Comparison of ENCODE assay signal across 8 mouse cellular contexts in genomic region chr10:80412656-80413541, GRCm38 (mm10). TPM values are rescaled to one million over a fixed set of nuclear protein-coding genes. Genes with fewer than 3 reads are reported as not detected.
DNase-seq lines count a peak whose midpoint lies in the region; ATAC-seq and TF ChIP-seq lines count a peak whose summit lies in the region.

No protein-coding gene starts in this region.

- H3K27me3 ChIP-seq in midbrain, embryonic 16.5 days (ENCODE audit: control insufficient read depth, insufficient read depth, low read depth, low read length) = no peaks in the 10 kb centered on the region
- no peaks in the 10 kb centered on the region for H3K27me3 ChIP-seq in midbrain, embryonic 11.5 days (ENCODE audit: control insufficient read depth, insufficient read depth, low read length)
- no peaks in the 10 kb centered on the region for H3K27me3 ChIP-seq in heart, embryonic 16.5 days (ENCODE audit: control insufficient read depth, insufficient read depth, low read length)
- no peaks in the 10 kb centered on the region for H3K27me3 ChIP-seq in stomach, postnatal 0 days (ENCODE audit: control insufficient read depth, insufficient read depth, low read length)

- H3K36me3 ChIP-seq in midbrain, embryonic 16.5 days (ENCODE audit: control insufficient read depth, insufficient read depth, low read length) = peaks cover 68% of the 10 kb centered on the region
- H3K36me3 ChIP-seq in midbrain, embryonic 11.5 days (ENCODE audit: control insufficient read depth, insufficient read depth, low read length) = peaks cover 61% of the 10 kb centered on the region
- H3K36me3 ChIP-seq in heart, embryonic 16.5 days (ENCODE audit: control insufficient read depth, insufficient read depth) = peaks cover 59% of the 10 kb centered on the region
- peaks cover 60% of the 10 kb centered on the region for H3K36me3 ChIP-seq in stomach, postnatal 0 days (ENCODE audit: control insufficient read depth, insufficient read depth, low read length)

- DNase-seq in midbrain, embryonic 11.5 days (ENCODE audit: low spot score, missing footprints) = no peak
- DNase-seq in cerebellum, postnatal 10 days = peak; percentile 94 to 97
- peak; percentile 34 to 72 for DNase-seq in left cerebral cortex, adult 8-10 months (ENCODE audit: low spot score in 2 of 2)
- DNase-seq in stomach, postnatal 0 days (ENCODE audit: low spot score) = peak; percentile 53
- DNase-seq in spleen, adult 18-20 months = no peak
- DNase-seq in urinary bladder, adult 2 months (ENCODE audit: low spot score) = no peak

- 0 out of 2 replicates have a peak, but pooled peaks have one; percentile 6 for ATAC-seq in midbrain, embryonic 16.5 days
- no peak for ATAC-seq in midbrain, embryonic 11.5 days (ENCODE audit: low FRiP score)
- peak; percentile 43 for ATAC-seq in heart, embryonic 16.5 days (replicated peaks; ENCODE audit: extremely low read depth, insufficient read depth, low FRiP score)
- peak; percentile 9; the same call in 1 of the 2 replicates for ATAC-seq in stomach, postnatal 0 days (ENCODE audit: low FRiP score, low TSS enrichment)

- TF ChIP-seq EP300 in stomach, postnatal 0 days (optimal IDR thresholded peaks at IDR 0.05) = no peak

- H3K27ac ChIP-seq in midbrain, embryonic 16.5 days (ENCODE audit: low read length) = peak overlapping the region; percentile 48; the same call in 1 of the 2 replicates
- no peak overlapping the region for H3K27ac ChIP-seq in midbrain, embryonic 11.5 days (ENCODE audit: low read depth, low read length)
- peak overlapping the region; percentile 70 for H3K27ac ChIP-seq in heart, embryonic 16.5 days (ENCODE audit: low read length)
- H3K27ac ChIP-seq in stomach, postnatal 0 days (replicated peaks) = peak overlapping the region; percentile 45

- no peak overlapping the region for H3K4me2 ChIP-seq in midbrain, embryonic 16.5 days (ENCODE audit: low read length)
- H3K4me2 ChIP-seq in midbrain, embryonic 11.5 days = no peak overlapping the region
- no peak overlapping the region for H3K4me2 ChIP-seq in heart, embryonic 16.5 days (ENCODE audit: low read depth, low read length)
- no peak overlapping the region for H3K4me2 ChIP-seq in stomach, postnatal 0 days (replicated peaks; ENCODE audit: low read depth)

- no peaks in the 10 kb centered on the region for H3K4me1 ChIP-seq in midbrain, embryonic 16.5 days (ENCODE audit: control insufficient read depth, insufficient read depth, low read length)
- H3K4me1 ChIP-seq in midbrain, embryonic 11.5 days (ENCODE audit: control insufficient read depth, insufficient read depth, low read length) = no peaks in the 10 kb centered on the region
- 0 out of 2 replicates have a peak, but pooled peaks cover 4% of the 10 kb centered on the region for H3K4me1 ChIP-seq in heart, embryonic 16.5 days (ENCODE audit: control insufficient read depth, insufficient read depth, low read length)
- no peaks in the 10 kb centered on the region for H3K4me1 ChIP-seq in stomach, postnatal 0 days (replicated peaks; ENCODE audit: control insufficient read depth, insufficient read depth)

- no peak for TF ChIP-seq CTCF in stomach, postnatal 0 days (IDR thresholded peaks at IDR 0.05; ENCODE audit: low read depth)

- H3K9me3 ChIP-seq in midbrain, embryonic 16.5 days (replicated peaks; ENCODE audit: control insufficient read depth, low read length, poor library complexity, severe bottlenecking) = no peaks in the 10 kb centered on the region
- no peaks in the 10 kb centered on the region for H3K9me3 ChIP-seq in midbrain, embryonic 11.5 days (ENCODE audit: control insufficient read depth, low read length)
- H3K9me3 ChIP-seq in heart, embryonic 16.5 days (replicated peaks; ENCODE audit: control insufficient read depth, low read length) = no peaks in the 10 kb centered on the region
- H3K9me3 ChIP-seq in stomach, postnatal 0 days (ENCODE audit: control insufficient read depth, low read length) = no peaks in the 10 kb centered on the region

- 78% methylated on average over 43 of the region's 44 CpGs for WGBS in midbrain, embryonic 16.5 days
- WGBS in midbrain, embryonic 11.5 days = 91% methylated on average over 44 of the region's 44 CpGs
- 83% methylated on average over 44 of the region's 44 CpGs for WGBS in heart, embryonic 16.5 days
- 73% methylated on average over 43 of the region's 44 CpGs for WGBS in stomach, postnatal 0 days

- H3K4me3 ChIP-seq in midbrain, embryonic 16.5 days (ENCODE audit: low read depth, low read length) = no peak overlapping the region
- H3K4me3 ChIP-seq in midbrain, embryonic 11.5 days (ENCODE audit: low read depth, low read length) = no peak overlapping the region
- no peak overlapping the region for H3K4me3 ChIP-seq in heart, embryonic 16.5 days (ENCODE audit: low read length)
- no peak overlapping the region for H3K4me3 ChIP-seq in stomach, postnatal 0 days (ENCODE audit: low read depth, low read length)

- H3K9ac ChIP-seq in midbrain, embryonic 16.5 days (ENCODE audit: low read depth, low read length) = no peak overlapping the region
- no peak overlapping the region for H3K9ac ChIP-seq in midbrain, embryonic 11.5 days (ENCODE audit: low read length)
- no peak overlapping the region for H3K9ac ChIP-seq in heart, embryonic 16.5 days (ENCODE audit: low read length)
- no peak overlapping the region for H3K9ac ChIP-seq in stomach, postnatal 0 days (ENCODE audit: low read length)

RNA-seq across cellular contexts. Expression of gene Uqcr11, which starts 6.3 kb away (rescaled TPM):
- 455 and 532 TPM in 2 replicates for polyA plus RNA-seq in midbrain, embryonic 16.5 days (2015; fragmentation: Nextera tagmentation; extraction: Ambion mirVana)
- 404 and 476 TPM in 2 replicates for polyA plus RNA-seq in midbrain, embryonic 11.5 days (2014; fragmentation: Nextera tagmentation; extraction: Ambion mirVana)
- 1,492 and 1,877 TPM in 2 replicates for polyA plus RNA-seq in heart, embryonic 16.5 days (2015; fragmentation: Nextera tagmentation; extraction: Ambion mirVana)
- total RNA-seq in left cerebral cortex, adult 8-10 months (2022) = 100 to 1,000 TPM; 332 to 408 (median 366) TPM
- 859 and 899 TPM in 2 replicates for polyA plus RNA-seq in stomach, postnatal 0 days (2015; fragmentation: Nextera tagmentation; extraction: Ambion mirVana)
- 883 and 983 TPM in 2 replicates for polyA plus RNA-seq in urinary bladder, adult 2 months (2012; rRNA removed)

RNA-seq across cellular contexts. Expression of gene Mbd3, which starts 13.5 kb away (rescaled TPM):
- polyA plus RNA-seq in midbrain, embryonic 16.5 days (2015; fragmentation: Nextera tagmentation; extraction: Ambion mirVana) = 174 and 188 TPM in 2 replicates
- polyA plus RNA-seq in midbrain, embryonic 11.5 days (2014; fragmentation: Nextera tagmentation; extraction: Ambion mirVana) = 222 and 252 TPM in 2 replicates
- polyA plus RNA-seq in heart, embryonic 16.5 days (2015; fragmentation: Nextera tagmentation; extraction: Ambion mirVana) = 136 and 155 TPM in 2 replicates
- total RNA-seq in left cerebral cortex, adult 8-10 months (2022) = 100 to 1,000 TPM; 146 to 152 (median 149) TPM
- 81.1 and 82.9 TPM in 2 replicates for polyA plus RNA-seq in stomach, postnatal 0 days (2015; fragmentation: Nextera tagmentation; extraction: Ambion mirVana)
- 112 and 119 TPM in 2 replicates for polyA plus RNA-seq in urinary bladder, adult 2 months (2012; rRNA removed)

RNA-seq across cellular contexts. Expression of gene Tcf3, which starts 20.5 kb away (rescaled TPM):
- polyA plus RNA-seq in midbrain, embryonic 16.5 days (2015; fragmentation: Nextera tagmentation; extraction: Ambion mirVana) = 30.2 and 35.2 TPM in 2 replicates
- polyA plus RNA-seq in midbrain, embryonic 11.5 days (2014; fragmentation: Nextera tagmentation; extraction: Ambion mirVana) = 135 and 154 TPM in 2 replicates
- polyA plus RNA-seq in heart, embryonic 16.5 days (2015; fragmentation: Nextera tagmentation; extraction: Ambion mirVana) = 41.9 and 47.0 TPM in 2 replicates
- total RNA-seq in left cerebral cortex, adult 8-10 months (2022) = 10 to 100 TPM; 27.7 to 32.6 (median 31.4) TPM
- 30.9 and 37.0 TPM in 2 replicates for polyA plus RNA-seq in stomach, postnatal 0 days (2015; fragmentation: Nextera tagmentation; extraction: Ambion mirVana)
- polyA plus RNA-seq in urinary bladder, adult 2 months (2012; rRNA removed) = 29.7 and 35.4 TPM in 2 replicates

RNA-seq across cellular contexts. Expression of gene Mex3d, which starts 25.4 kb away (rescaled TPM):
- 13.6 and 15.0 TPM in 2 replicates for polyA plus RNA-seq in midbrain, embryonic 16.5 days (2015; fragmentation: Nextera tagmentation; extraction: Ambion mirVana)
- 11.8 and 12.4 TPM in 2 replicates for polyA plus RNA-seq in midbrain, embryonic 11.5 days (2014; fragmentation: Nextera tagmentation; extraction: Ambion mirVana)
- 2.8 TPM in 2 replicates for polyA plus RNA-seq in heart, embryonic 16.5 days (2015; fragmentation: Nextera tagmentation; extraction: Ambion mirVana)
- total RNA-seq in left cerebral cortex, adult 8-10 months (2022) = 10 to 100 TPM; 18.9 to 20.3 (median 19.6) TPM
- polyA plus RNA-seq in stomach, postnatal 0 days (2015; fragmentation: Nextera tagmentation; extraction: Ambion mirVana) = 4.1 and 4.5 TPM in 2 replicates
- polyA plus RNA-seq in urinary bladder, adult 2 months (2012; rRNA removed) = 11.2 and 11.5 TPM in 2 replicates

RNA-seq across cellular contexts. Expression of gene Plk5, which starts 56.6 kb away (rescaled TPM):
- 9.6 and 11.0 TPM in 2 replicates for polyA plus RNA-seq in midbrain, embryonic 16.5 days (2015; fragmentation: Nextera tagmentation; extraction: Ambion mirVana)
- 0.05 and 0.22 TPM in 2 replicates for polyA plus RNA-seq in midbrain, embryonic 11.5 days (2014; fragmentation: Nextera tagmentation; extraction: Ambion mirVana)
- 0.07 and 0.14 TPM in 2 replicates for polyA plus RNA-seq in heart, embryonic 16.5 days (2015; fragmentation: Nextera tagmentation; extraction: Ambion mirVana)
- total RNA-seq in left cerebral cortex, adult 8-10 months (2022) = 10 to 100 TPM; 27.8 to 29.4 (median 28.7) TPM
- polyA plus RNA-seq in stomach, postnatal 0 days (2015; fragmentation: Nextera tagmentation; extraction: Ambion mirVana) = 0.07 TPM in 2 replicates
- polyA plus RNA-seq in urinary bladder, adult 2 months (2012; rRNA removed) = 4.5 and 6.4 TPM in 2 replicates

Comparison
In these comparisons a context has a peak if more than half of its experiments do, and no peak if none do; other contexts are left out.
1. DNase-seq: peak in cerebellum, postnatal 10 days (2 of 2), left cerebral cortex, adult 8-10 months (2 of 2) and stomach, postnatal 0 days (single experiment); none in midbrain, embryonic 11.5 days (single experiment), spleen, adult 18-20 months (0 of 2) and urinary bladder, adult 2 months (single experiment).